Mouse (Mus musculus) adrenal gland (tissue): Measurements from ENCODE around the gene Ddx52.

ENCODE experiments used
- intact Hi-C: fragments of 180-260 bp; cut with DNase I; formaldehyde crosslinking; loops from one replicate; pipeline ENCODE4 v1.15.1; 2025

The Ddx52 gene

GRCm38 (mm10) chr11:84011576-84011975 is 69.7 kb downstream of the Ddx52 start:
- intact Hi-C loops, result no loop called here
